Mouse (Mus musculus) gastrocnemius, adult 8-10 months (tissue): ENCODE data around the gene Ist1. TPM values are rescaled to one million over a fixed set of nuclear protein-coding genes. Genes with fewer than 3 reads are reported as not detected.

Source experiments
- DNase-seq, 2 experiments: peaks; one replicate each; pipeline ENCODE4 v3.0.0; 2022; ENCODE audit warnings: low spot score in 2 of 2
- total RNA-seq, 4 experiments: library from RNA; stranded (reverse); gene quantifications; 2 replicates each; pipeline ENCODE4 v1.2.4; 2022

The Ist1 gene
- total RNA-seq, 4 experiments from 2014 or later: 24.8 to 31.4 (median 29.5) TPM

DNA sequence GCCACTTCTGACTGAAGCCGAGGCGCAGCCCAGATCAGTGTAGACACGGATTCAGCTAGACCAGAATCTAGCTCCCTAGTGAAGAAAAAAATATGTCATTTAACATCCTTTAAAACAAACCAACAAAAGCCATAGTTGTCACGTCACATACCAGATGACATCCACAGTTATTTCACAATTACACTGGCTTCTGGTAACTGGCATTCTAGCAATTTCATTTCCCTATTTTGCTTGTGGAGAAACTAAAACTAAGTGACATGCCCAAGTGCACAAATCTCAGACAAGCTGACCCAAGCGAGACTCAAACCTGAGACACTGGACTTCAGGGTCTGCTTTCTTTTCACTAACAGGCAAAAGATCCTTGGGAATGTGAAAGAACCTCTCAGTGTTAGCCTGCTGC is 10.9 kb downstream of the Ist1 start:
- DNase-seq: no peak

DNA sequence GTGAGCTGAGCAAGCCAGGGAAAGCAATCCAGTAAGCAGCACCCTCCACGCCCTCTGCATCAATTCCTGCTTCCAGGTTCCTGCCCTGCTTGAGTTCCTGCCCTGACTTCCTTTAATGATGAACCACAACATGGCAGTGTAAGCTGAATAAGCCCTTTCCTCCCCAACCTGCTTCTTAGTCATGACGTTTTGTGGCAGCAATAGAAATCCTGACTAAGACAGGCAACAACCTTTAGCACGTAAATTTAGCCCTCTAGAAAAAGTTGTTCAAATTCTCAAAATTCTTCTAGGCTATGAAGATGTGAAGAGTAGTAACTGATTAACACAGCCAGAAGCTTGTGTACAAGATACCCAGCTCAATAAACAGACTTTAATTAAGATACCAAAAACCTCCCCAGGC is 11.5 kb downstream of the Ist1 start:
- no peak for DNase-seq

DNA sequence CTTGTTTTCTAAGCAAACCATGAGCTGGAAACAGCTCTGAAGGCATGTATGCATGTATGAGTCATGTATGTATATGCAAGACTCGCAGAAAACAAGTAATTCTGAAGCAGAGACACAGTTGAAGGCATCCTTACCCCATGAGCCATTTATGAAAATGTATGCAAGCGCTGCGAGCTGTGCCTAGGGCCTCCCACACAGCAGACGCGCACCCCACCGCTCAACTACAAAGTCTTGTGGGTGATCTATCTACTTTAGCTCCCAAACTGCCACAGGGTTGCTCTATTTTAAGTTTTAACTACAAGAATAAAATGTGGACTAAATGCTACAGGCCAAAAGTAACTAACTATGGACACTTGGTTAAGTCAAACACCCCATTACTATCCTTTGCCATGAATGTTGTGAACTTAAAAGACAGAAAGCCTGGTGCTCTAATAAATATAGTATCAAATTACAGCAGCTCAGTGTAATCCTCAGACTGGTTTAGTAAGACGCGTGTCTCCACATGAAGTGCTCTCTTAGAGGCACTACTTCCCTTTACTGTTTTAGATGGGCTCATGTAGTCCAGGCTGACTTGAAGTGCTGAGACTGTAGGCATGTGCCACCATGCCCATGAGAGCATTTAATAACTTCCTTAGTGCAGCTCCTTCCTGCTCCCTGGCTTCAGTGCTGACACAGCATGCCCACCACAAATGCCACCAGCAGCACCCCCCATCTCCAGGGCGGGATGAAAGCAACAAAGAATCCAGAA is 17.0 kb downstream of the Ist1 start:
- no peak for DNase-seq

DNA sequence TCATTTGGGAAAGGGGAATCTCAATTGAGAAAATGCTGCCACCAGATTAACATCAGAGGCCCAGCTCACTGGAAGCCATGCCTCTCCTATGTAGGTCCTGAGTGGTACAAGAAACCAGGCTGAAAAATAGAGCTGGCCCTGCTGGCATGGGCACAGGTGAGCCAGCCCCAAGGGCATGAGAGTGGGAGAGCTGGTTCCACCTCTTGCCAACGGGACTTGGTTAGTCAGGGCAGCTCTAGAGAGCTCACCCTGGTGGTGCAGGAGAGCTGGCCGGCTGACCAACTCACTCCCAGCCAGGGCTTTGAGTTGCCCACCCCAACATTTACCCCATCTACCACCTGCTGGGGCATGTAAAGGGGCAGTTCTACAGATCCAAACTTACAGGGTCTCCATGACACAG is 19.5 kb downstream of the Ist1 start:
- no peak for DNase-seq

DNA sequence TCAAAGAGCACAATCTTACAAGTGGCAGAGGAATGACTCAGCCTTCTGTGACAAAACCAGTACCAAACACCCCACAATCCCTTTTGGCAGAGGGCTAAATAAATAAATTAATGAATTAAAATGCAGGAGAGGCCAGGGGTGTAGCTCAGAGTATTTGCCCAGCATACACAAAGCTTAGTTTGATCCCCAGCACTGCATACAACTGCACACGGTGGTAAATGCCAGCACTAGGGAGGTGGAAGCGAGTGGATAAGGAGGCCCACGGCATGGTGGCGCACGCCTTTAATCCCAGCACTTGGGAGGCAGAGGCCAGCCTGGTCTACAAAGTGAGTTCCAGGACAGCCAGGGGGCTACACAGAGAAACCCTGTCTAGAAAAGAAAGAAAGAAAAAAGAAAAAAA is 20.4 kb downstream of the Ist1 start:
- DNase-seq: no peak

DNA sequence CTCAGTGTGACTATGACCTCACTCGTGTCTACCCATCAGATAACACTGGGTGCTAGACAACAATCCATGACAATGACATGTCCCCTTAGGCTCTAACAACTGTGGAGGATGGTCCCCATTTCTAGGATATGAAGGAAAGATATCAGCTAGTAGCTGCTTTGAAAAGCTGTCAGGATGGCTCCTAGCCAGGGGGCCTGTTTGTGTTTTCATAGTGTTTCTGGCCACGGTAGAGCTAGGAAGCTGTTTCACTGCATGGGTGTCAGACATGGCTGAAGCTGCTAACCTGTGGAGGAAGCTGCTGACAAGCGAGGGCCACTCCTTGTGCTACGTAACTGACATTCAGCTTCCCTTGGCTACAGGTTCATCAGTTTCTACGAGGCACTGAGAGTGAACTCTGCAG is 26.4 kb downstream of the Ist1 start:
- DNase-seq: no peak

DNA sequence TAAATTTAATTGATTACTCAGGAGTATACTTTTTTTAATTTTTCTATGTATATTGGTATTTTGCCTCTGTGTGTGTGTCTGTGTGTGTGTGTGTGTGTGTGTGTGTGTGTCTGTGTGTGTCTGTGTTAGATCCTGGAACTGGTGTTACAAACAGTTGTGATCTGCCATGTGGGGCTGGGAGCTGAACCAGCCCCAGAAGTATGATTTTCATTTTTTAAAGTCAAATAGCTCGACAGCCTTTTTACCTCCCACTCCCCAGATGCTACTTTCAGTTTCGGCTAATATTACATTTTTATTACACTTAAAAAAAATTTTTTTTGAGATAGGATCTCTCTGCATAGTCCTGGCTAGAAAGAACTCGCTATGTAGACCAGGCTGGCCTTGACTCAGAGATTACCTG is 30.7 kb downstream of the Ist1 start:
- DNase-seq: no peak

DNA sequence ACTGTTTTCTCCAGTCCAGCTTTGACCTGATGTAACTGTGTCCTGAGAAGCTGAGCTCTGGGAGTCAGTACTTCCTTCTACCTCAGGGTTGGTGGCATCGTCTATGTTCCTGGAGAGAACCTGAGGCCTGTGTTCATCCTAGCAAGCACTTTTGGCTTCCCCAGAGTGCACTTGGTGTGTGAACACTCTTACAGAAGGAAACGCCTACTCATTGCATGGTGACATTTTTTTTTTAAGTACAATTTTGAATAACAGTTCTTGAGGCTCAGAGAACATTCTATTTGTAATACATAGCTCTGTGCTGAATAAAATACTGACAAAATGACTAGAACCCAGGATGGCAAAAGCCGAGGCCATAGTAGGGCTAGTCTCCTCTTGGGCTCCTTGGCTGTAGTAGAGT is 36.2 kb downstream of the Ist1 start:
- DNase-seq: no peak

DNA sequence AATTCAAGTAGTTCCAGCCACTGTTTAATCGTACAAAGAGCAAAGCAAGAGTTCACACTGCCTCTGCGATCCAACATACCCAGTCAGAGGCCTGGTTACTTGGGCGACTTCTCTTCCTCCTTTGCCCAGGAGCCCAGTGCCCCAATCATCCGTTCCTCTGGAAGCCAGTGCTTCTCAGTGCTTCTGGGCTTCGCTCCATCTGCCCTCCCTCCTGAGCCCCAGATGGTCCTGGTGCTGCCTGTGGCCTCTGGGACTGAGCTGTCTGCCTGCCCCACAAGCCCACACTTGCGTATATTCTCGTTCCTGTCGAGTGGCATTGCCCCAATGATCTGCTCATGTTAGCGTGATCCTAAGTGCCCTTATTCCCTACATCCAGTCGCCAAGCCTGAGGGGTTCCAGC is 42.3 kb downstream of the Ist1 start:
- no peak for DNase-seq

DNA sequence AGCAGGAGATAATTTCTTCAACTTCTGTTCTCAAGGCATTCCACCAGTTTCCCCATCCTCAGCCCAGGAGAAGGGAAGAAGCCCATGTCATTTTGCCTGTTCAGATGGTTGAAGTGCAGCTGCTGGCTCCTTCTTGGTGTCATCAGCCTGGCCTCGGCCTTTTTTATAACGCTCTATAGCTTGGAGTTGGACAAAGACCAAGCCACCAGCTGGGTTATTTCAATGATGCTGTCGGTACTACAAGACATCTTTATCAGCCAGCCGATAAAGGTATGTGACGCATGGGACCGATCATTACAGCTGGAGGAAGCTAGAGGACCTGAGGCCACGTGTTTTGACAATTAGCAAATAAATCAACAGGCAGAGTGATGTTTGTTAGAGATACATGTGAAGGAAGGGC is 44.6 kb downstream of the Ist1 start:
- DNase-seq: no peak

DNA sequence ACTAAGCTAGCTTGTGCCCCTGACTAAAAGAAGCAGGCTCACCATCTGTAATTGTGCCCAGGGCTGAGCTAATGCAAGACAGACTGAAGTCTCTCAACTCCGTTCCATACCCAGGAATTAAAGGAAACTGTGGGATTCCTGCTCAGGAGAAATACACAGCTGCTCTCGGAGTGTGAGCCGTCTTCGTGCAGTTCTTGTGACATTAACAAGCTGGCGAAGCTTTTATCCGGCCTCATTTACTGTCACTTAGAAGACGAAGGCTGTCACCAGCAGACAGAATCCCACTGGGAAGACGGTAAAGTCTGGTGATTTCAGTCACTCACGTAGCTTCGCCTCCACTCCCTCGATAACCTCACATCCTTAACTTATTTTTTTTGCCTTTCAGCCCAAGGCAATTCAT is 45.7 kb downstream of the Ist1 start:
- no peak for DNase-seq

DNA sequence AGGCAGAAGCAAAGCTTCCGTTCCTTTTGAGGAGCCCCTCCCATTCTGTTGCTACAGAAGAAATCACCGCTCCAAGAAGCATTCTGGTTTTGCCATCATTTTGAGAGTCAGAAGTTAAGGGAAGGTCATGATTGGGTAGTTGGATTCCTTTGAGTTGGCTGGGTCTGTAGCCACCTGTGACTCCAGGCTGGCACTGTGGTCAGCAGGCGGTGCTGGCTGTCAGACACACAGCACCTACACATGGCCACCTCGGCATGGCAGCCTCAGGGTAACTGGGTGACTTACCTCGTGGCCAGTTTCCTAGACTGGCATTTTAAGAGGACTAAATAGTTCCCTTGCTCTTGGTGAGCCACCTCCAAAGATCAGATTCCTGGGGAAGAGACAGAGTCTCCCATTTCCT is 51.8 kb downstream of the Ist1 start:
- DNase-seq: no peak

DNA sequence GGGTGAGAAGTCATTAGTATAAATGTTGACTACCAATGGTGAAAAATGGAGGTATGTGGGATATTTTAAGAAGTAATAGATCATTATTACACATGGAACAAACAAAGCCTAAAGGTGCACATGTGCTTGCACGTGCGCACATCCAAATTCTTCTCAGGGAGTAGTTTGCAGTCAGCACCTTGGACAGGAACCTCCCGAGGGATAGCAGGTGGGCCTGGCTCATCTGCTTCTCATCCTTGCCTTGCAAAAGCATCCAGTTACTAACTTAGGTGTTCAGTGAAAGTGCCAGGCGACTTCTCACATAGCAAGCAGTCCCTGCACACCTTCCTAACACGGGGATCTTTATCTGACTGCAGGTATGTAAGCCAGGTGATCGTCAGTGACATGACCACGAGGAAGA is 52.6 kb downstream of the Ist1 start:
- DNase-seq: no peak

DNA sequence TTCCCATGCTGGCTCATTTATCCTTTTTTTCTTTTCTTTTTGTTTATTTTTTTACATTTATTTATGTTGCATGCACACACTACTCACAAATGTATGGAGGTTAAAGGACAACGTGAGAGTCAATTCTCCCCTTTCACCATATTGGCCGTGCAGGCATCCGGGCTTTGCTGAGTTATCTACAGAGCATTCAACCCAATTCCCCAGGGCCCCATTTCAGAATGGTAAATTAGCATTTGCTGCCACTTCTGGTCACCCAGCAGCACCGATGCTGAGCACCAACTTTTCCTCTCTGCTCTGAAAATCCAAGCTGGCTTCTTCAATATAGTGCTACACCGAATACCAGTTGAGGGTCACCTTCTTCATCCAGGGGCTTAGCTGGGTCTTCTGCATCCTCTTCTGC is 54.2 kb downstream of the Ist1 start:
- no peak for DNase-seq

DNA sequence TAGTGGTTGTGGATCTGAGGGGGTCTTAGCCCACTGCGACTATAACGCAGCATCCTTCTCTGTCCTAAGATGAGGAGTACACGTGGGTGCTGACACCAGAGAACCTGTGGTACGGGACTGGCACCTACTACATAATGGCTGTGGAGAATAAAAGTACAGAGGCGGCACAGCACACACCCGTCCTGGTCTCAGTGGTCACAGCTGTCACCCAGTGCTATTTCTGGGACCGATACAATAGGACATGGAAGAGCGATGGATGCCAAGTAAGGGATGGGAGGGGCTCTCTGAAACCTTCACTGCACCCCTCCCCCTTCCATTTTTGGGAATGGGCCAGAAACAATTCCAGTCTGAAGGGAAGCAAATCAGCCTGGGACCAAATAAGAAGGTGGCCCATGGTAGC is 57.9 kb downstream of the Ist1 start:
- DNase-seq: no peak

DNA sequence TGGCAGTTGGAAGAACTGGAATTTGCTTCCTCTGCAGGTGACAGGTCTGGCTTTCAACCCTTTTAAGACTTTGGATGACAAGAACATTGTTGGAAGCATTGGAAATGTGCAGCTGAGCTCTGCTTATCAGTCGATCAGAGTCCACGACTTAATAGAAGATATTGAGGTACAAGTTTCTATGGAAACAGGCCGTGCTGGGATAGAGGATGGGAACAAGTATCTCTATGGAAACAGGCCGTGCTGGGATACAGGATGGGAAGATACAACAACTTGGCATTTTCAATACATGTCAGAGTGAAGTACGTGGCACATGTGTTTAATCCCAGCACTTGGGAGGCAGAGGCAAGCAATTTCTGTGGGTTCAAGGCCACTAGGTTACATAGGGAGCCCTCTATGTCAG is 60.6 kb downstream of the Ist1 start:
- no peak for DNase-seq

DNA sequence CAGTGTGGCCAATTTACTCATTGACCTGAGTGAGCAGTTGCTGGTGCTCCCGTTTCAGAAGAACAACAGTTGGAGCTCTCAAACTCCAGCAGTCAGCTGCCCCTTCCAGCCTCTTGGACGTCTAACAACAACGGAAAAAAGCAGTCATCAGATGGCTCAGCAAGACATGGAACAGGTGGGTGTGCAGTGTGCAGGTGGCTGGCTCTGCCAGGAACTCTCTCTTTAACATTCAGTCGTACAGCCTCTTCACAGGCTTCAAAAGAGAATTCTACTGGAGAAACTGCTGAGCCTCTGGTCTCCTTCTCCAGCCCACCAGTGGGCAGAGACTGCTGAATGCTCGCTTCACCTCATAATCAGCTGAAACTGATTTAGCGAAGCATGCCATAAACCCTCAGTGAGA is 64.4 kb downstream of the Ist1 start:
- DNase-seq: no peak

Other genes starting within 250 kb of the Ist1 start
- not detected for gene Pmfbp1, start 199.2 kb downstream of the Ist1 start, total RNA-seq
- gene Dhx38, start 127.4 kb downstream of the Ist1 start, total RNA-seq: 10 to 100 TPM in 2 of 4 experiments, 1 to 10 TPM in 2; 8.8 to 12.2 (median 10.3) TPM
- 1 to 10 TPM; 6.3 to 7.6 (median 6.8) TPM for gene Txnl4b, start 127.4 kb downstream of the Ist1 start, total RNA-seq
- 10 to 100 TPM in 2 of 4 experiments, 1 to 10 TPM in 2; 1.2 to 33.0 (median 9.6) TPM for gene Hp, start 114.1 kb downstream of the Ist1 start, total RNA-seq
- gene Dhodh, start 84.6 kb downstream of the Ist1 start, total RNA-seq: 10 to 100 TPM; 12.8 to 14.3 (median 13.8) TPM
- gene Pkd1l3, start 78.7 kb downstream of the Ist1 start, total RNA-seq: under 1 TPM in 2 of 4 experiments, not detected in 2; 0.02 to 0.08 TPM
- gene Zfp821, start 12.3 kb upstream of the Ist1 start, total RNA-seq: 1 to 10 TPM; 4.8 to 6.3 (median 5.5) TPM
- 10 to 100 TPM; 18.2 to 28.9 (median 24.9) TPM for gene Atxn1l, start 44.5 kb upstream of the Ist1 start, total RNA-seq
- 10 to 100 TPM; 28.2 to 36.4 (median 30.6) TPM for gene Ap1g1, start 85.3 kb upstream of the Ist1 start, total RNA-seq
- 1 to 10 TPM; 2.3 to 2.9 (median 2.9) TPM for gene Phlpp2, start 175.3 kb upstream of the Ist1 start, total RNA-seq